Mouse (Mus musculus): Measurements from ENCODE around the gene Adamtsl2. TPM values are rescaled to one million over a fixed set of nuclear protein-coding genes. Genes with fewer than 3 reads are reported as not detected.

Adamtsl2 gene
- polyA plus RNA-seq, 1 experiment from 2014 or later, result 2.1 TPM

- Histone ChIP-seq H3K4me3 (ENCODE audit: low read depth, low read length) (no peak overlapping the region), H3K9ac (replicated peaks; ENCODE audit: low read depth, low read length) (no peak overlapping the region), H3K36me3 (ENCODE audit: control insufficient read depth, insufficient read depth, low read length) (no peaks in the 10 kb centered on the region), H3K4me2 (replicated peaks; ENCODE audit: low read depth, low read length) (no peak overlapping the region), H3K9me3 (ENCODE audit: control insufficient read depth, low read depth, low read length) (no peaks in the 10 kb centered on the region), H3K4me1 (ENCODE audit: control insufficient read depth, insufficient read depth, low read length) (peaks cover 17% of the 10 kb centered on the region; the same call in 1 of the 2 replicates), H3K27me3 (ENCODE audit: control insufficient read depth, insufficient read depth, low read length) (no peaks in the 10 kb centered on the region), H3K27ac (ENCODE audit: low read length) (no peak overlapping the region)
- WGBS, result 49% methylated on average over 3 of the region's 3 CpGs
- ATAC-seq (ENCODE audit: insufficient number of reproducible peaks, insufficient read depth, low FRiP score, low read depth), result no peak
Observed at GRCm38 (mm10) chr2:27069646-27070045, 9.5 kb upstream of the Adamtsl2 start.

DNA sequence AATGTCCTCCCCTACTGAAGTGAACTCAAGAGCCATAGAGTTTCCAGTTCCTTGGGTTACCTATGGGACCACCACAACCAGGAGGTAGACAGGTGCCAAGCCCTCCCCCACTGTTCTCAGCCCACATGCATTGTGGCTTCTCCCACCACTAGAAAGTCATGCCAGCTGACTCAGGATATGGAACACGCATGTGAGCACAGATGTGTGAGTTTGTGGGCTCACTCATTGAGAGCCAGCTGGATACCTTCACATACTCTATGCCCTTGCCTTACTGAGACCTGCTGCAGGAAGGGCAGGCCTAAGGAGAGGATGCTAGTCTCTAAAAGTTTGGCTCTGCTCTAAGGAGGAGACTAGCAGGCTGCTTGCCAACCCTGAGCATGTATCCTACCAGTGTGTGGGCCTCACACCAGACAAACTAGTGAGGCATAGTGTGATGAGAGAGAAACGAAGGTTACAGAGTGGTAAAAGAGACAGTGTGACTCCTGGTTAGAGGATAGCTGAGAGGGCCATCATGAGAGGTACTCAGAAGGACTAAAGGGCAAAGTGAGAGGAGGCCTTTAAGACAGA, 8.8 kb upstream of the Adamtsl2 start:
- no peak overlapping the region for H3K4me3 ChIP-seq (ENCODE audit: low read depth, low read length)
- H3K27me3 ChIP-seq (ENCODE audit: control insufficient read depth, insufficient read depth, low read length), result no peaks in the 10 kb centered on the region
- H3K4me2 ChIP-seq (replicated peaks; ENCODE audit: low read depth, low read length), result no peak overlapping the region
- no peak for ATAC-seq (ENCODE audit: insufficient number of reproducible peaks, insufficient read depth, low FRiP score, low read depth)
- WGBS, result 88% methylated on average over 2 of the region's 2 CpGs
- H3K9me3 ChIP-seq (ENCODE audit: control insufficient read depth, low read depth, low read length), result no peaks in the 10 kb centered on the region
- H3K27ac ChIP-seq (ENCODE audit: low read length), result no peak overlapping the region
- peaks cover 19% of the 10 kb centered on the region for H3K4me1 ChIP-seq (ENCODE audit: control insufficient read depth, insufficient read depth, low read length)
- H3K9ac ChIP-seq (replicated peaks; ENCODE audit: low read depth, low read length), result no peak overlapping the region
- no peaks in the 10 kb centered on the region for H3K36me3 ChIP-seq (ENCODE audit: control insufficient read depth, insufficient read depth, low read length)

DNA sequence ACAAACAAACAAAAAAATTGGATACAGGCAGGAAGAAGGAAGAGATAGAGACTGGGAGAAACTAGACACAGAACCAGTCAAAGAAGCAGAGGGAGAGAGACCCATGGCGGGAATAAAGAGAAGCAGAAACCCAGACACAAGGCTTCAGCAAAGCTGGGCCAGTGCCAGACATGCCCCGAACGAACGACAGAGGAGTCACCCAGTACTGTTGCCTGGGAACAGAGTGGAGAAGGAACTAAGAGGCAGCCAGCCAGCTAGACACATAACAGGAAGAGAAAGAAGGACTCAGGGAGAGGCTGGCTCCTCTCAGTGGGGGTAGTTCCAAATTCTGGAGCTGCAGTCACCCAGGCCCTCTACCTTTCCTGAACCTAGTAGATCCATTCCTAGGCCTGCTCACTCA, 8.0 kb upstream of the Adamtsl2 start:
- WGBS, result 17% methylated on average over 4 of the region's 4 CpGs
- ATAC-seq (ENCODE audit: insufficient number of reproducible peaks, insufficient read depth, low FRiP score, low read depth), result peak; percentile 63; the same call in 1 of the 2 replicates
- Histone ChIP-seq H3K27me3 (ENCODE audit: control insufficient read depth, insufficient read depth, low read length) (no peaks in the 10 kb centered on the region), H3K9me3 (ENCODE audit: control insufficient read depth, low read depth, low read length) (no peaks in the 10 kb centered on the region), H3K27ac (ENCODE audit: low read length) (peak overlapping the region; percentile 21; the same call in 1 of the 2 replicates), H3K4me1 (ENCODE audit: control insufficient read depth, insufficient read depth, low read length) (peaks cover 22% of the 10 kb centered on the region), H3K36me3 (ENCODE audit: control insufficient read depth, insufficient read depth, low read length) (no peaks in the 10 kb centered on the region), H3K4me3 (ENCODE audit: low read depth, low read length) (no peak overlapping the region), H3K9ac (replicated peaks; ENCODE audit: low read depth, low read length) (no peak overlapping the region), H3K4me2 (replicated peaks; ENCODE audit: low read depth, low read length) (no peak overlapping the region)

DNA sequence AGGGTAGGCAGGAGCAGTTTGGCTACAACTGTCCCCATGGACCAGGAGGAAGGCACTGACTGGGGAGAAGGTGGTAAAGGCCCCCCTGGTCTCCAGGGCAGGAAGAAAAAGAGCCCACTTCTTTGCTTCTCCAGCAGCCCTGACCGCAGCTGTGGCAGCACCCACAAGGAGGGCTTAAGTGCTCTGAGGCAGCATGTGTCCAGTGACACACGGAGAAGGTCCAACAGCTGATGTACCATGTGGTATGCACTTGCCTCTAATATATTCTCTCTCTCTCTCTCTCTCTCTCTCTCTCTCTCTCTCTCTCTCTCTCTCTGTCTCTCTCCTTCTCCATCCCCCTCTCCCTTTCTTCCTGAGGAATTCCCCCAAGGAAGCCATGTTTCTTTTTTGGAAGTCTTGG, 7.2 kb upstream of the Adamtsl2 start, which contains the start of gene Mymk:
Mymk (minus strand) TSS at position 202 of the 400 bp plus-strand sequence.
- Histone ChIP-seq H3K36me3 (ENCODE audit: control insufficient read depth, insufficient read depth, low read length) (no peaks in the 10 kb centered on the region), H3K27me3 (ENCODE audit: control insufficient read depth, insufficient read depth, low read length) (no peaks in the 10 kb centered on the region), H3K9me3 (ENCODE audit: control insufficient read depth, low read depth, low read length) (no peaks in the 10 kb centered on the region), H3K4me1 (ENCODE audit: control insufficient read depth, insufficient read depth, low read length) (peaks cover 22% of the 10 kb centered on the region), H3K4me2 (replicated peaks; ENCODE audit: low read depth, low read length) (no peak within 1 kb of the TSS), H3K9ac (replicated peaks; ENCODE audit: low read depth, low read length) (no peak within 1 kb of the TSS), H3K4me3 (ENCODE audit: low read depth, low read length) (no peak within 1 kb of the TSS), H3K27ac (ENCODE audit: low read length) (peak within 1 kb of the TSS; percentile 21; the same call in 1 of the 2 replicates)
- ATAC-seq (ENCODE audit: insufficient number of reproducible peaks, insufficient read depth, low FRiP score, low read depth), result no peak
- WGBS, result 85% methylated on average over 2 of the region's 2 CpGs

DNA sequence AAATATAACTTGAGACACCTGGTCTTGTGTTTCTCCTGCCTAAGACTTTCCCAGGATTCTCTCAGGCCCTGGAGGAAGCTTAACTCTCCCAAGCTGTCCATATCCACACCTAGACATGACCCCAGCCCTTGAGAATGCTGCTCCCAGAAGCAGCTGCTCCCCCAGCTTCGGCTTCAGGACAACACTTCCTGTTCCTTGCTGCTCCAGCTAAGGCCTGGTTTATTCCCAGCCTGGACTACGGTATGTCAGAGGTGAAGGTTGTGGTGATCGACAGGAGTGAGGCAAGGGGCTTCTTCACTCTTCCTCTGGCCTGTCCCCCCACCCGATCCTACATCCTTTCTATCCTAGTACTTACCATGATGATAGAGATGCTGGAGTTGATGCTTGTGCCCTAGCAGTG, 5.8 kb upstream of the Adamtsl2 start:
- WGBS, result 55% methylated on average over 4 of the region's 4 CpGs
- H3K27ac ChIP-seq (ENCODE audit: low read length), result peak overlapping the region; percentile 0; the same call in 1 of the 2 replicates
- no peak overlapping the region for H3K9ac ChIP-seq (replicated peaks; ENCODE audit: low read depth, low read length)
- no peak overlapping the region for H3K4me2 ChIP-seq (replicated peaks; ENCODE audit: low read depth, low read length)
- H3K36me3 ChIP-seq (ENCODE audit: control insufficient read depth, insufficient read depth, low read length), result no peaks in the 10 kb centered on the region
- ATAC-seq (ENCODE audit: insufficient number of reproducible peaks, insufficient read depth, low FRiP score, low read depth), result no peak
- peaks cover 22% of the 10 kb centered on the region for H3K4me1 ChIP-seq (ENCODE audit: control insufficient read depth, insufficient read depth, low read length)
- H3K27me3 ChIP-seq (ENCODE audit: control insufficient read depth, insufficient read depth, low read length), result no peaks in the 10 kb centered on the region
- no peak overlapping the region for H3K4me3 ChIP-seq (ENCODE audit: low read depth, low read length)
- H3K9me3 ChIP-seq (ENCODE audit: control insufficient read depth, low read depth, low read length), result no peaks in the 10 kb centered on the region

DNA sequence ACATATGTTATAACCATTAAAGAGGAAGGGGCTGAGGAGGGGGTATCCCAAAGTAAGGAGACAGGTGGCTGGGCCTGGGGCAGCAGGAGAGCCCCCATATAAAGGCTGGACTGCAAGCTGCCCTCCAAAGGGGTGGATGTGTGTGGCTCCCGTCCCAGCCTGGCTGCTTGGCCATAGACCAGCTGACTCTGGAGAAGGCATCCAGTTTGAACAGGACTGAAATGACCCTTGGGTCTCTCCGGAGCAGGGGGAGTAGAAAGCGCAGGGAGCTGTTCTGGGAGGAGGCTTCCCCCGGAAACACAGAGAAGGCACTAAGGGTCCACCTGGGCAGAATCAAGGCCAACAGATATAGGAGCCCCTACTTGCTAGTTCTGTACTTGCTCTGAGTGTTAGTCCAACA, 4.4 kb upstream of the Adamtsl2 start:
- Histone ChIP-seq H3K9me3 (ENCODE audit: control insufficient read depth, low read depth, low read length) (no peaks in the 10 kb centered on the region), H3K27me3 (ENCODE audit: control insufficient read depth, insufficient read depth, low read length) (no peaks in the 10 kb centered on the region), H3K9ac (replicated peaks; ENCODE audit: low read depth, low read length) (no peak overlapping the region), H3K4me2 (replicated peaks; ENCODE audit: low read depth, low read length) (no peak overlapping the region), H3K4me1 (ENCODE audit: control insufficient read depth, insufficient read depth, low read length) (peaks cover 32% of the 10 kb centered on the region), H3K27ac (ENCODE audit: low read length) (no peak overlapping the region), H3K36me3 (ENCODE audit: control insufficient read depth, insufficient read depth, low read length) (no peaks in the 10 kb centered on the region), H3K4me3 (ENCODE audit: low read depth, low read length) (no peak overlapping the region)
- WGBS, result 66% methylated on average over 4 of the region's 4 CpGs
- ATAC-seq (ENCODE audit: insufficient number of reproducible peaks, insufficient read depth, low FRiP score, low read depth), result no peak

GRCm38 (mm10) chr2:27075485-27075884, 3.7 kb upstream of the Adamtsl2 start:
- H3K9ac ChIP-seq (replicated peaks; ENCODE audit: low read depth, low read length), result no peak overlapping the region
- H3K27ac ChIP-seq (ENCODE audit: low read length), result no peak overlapping the region
- H3K4me2 ChIP-seq (replicated peaks; ENCODE audit: low read depth, low read length), result no peak overlapping the region
- no peaks in the 10 kb centered on the region for H3K9me3 ChIP-seq (ENCODE audit: control insufficient read depth, low read depth, low read length)
- H3K4me1 ChIP-seq (ENCODE audit: control insufficient read depth, insufficient read depth, low read length), result peaks cover 32% of the 10 kb centered on the region
- no peaks in the 10 kb centered on the region for H3K36me3 ChIP-seq (ENCODE audit: control insufficient read depth, insufficient read depth, low read length)
- no peak overlapping the region for H3K4me3 ChIP-seq (ENCODE audit: low read depth, low read length)
- no peaks in the 10 kb centered on the region for H3K27me3 ChIP-seq (ENCODE audit: control insufficient read depth, insufficient read depth, low read length)
- whole genome bisulfite sequencing, result 72% methylated on average over 3 of the region's 3 CpGs
- ATAC-seq (ENCODE audit: insufficient number of reproducible peaks, insufficient read depth, low FRiP score, low read depth), result no peak

DNA sequence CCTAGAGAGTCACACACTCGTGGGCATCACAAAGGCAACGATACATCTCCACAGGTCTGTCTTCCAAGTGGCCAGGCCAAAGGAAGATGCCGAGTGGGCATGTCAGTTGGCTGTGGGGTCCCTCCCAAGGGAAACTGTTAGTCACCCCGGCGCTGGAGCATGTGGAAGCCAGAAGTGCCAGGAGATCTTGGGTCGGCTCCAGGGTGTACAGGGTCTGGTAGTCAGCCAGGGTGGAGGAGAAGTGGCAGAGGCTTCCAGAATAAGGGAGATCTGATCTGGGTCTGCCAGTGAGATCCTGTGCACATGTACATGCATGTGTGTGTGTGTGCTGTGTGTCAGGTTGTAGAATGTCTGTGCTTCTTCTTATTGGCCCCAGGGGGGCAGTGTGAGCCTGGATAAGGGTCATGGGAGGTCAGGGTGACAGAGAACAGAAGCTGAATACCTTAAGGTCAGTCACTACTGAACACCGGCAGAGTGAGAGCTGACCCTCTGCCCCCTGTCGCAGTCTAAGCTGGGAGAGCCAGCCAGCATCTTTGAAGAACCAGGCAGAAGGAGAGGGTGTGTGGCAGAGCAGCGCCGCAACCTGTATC, 1.4 kb upstream of the Adamtsl2 start:
- WGBS, result 71% methylated on average over 10 of the region's 10 CpGs
- ATAC-seq (ENCODE audit: insufficient number of reproducible peaks, insufficient read depth, low FRiP score, low read depth), result no peak
- H3K27ac ChIP-seq (ENCODE audit: low read length), result no peak overlapping the region
- peaks cover 23% of the 10 kb centered on the region for H3K4me1 ChIP-seq (ENCODE audit: control insufficient read depth, insufficient read depth, low read length)
- H3K4me2 ChIP-seq (replicated peaks; ENCODE audit: low read depth, low read length), result no peak overlapping the region
- no peaks in the 10 kb centered on the region for H3K9me3 ChIP-seq (ENCODE audit: control insufficient read depth, low read depth, low read length)
- no peaks in the 10 kb centered on the region for H3K27me3 ChIP-seq (ENCODE audit: control insufficient read depth, insufficient read depth, low read length)
- H3K4me3 ChIP-seq (ENCODE audit: low read depth, low read length), result no peak overlapping the region
- no peaks in the 10 kb centered on the region for H3K36me3 ChIP-seq (ENCODE audit: control insufficient read depth, insufficient read depth, low read length)
- H3K9ac ChIP-seq (replicated peaks; ENCODE audit: low read depth, low read length), result no peak overlapping the region

- Histone ChIP-seq H3K27me3 (ENCODE audit: control insufficient read depth, insufficient read depth, low read length) (no peaks in the 10 kb centered on the region), H3K4me1 (ENCODE audit: control insufficient read depth, insufficient read depth, low read length) (peaks cover 23% of the 10 kb centered on the region), H3K9ac (replicated peaks; ENCODE audit: low read depth, low read length) (no peak overlapping the region), H3K27ac (ENCODE audit: low read length) (no peak overlapping the region), H3K9me3 (ENCODE audit: control insufficient read depth, low read depth, low read length) (no peaks in the 10 kb centered on the region), H3K4me2 (replicated peaks; ENCODE audit: low read depth, low read length) (no peak overlapping the region), H3K4me3 (ENCODE audit: low read depth, low read length) (no peak overlapping the region), H3K36me3 (ENCODE audit: control insufficient read depth, insufficient read depth, low read length) (no peaks in the 10 kb centered on the region)
- ATAC-seq (ENCODE audit: insufficient number of reproducible peaks, insufficient read depth, low FRiP score, low read depth), result no peak
- 41% methylated on average over 2 of the region's 2 CpGs for WGBS
Observed at GRCm38 (mm10) chr2:27078312-27078711, 867 bp upstream of the Adamtsl2 start.

Measured in stomach, embryonic 14.5 days (tissue).